Mouse (Mus musculus) 416B (cell line): Measurements from ENCODE around the gene Lhfpl4.
A peak's percentile ranks its signal among the peaks of the same experiment; 100 is the strongest.

Experiments used
- DNase-seq: peaks from one replicate; pipeline ENCODE4 v3.0.0; 2011; ENCODE audit warnings: low read depth

The Lhfpl4 gene

DNA sequence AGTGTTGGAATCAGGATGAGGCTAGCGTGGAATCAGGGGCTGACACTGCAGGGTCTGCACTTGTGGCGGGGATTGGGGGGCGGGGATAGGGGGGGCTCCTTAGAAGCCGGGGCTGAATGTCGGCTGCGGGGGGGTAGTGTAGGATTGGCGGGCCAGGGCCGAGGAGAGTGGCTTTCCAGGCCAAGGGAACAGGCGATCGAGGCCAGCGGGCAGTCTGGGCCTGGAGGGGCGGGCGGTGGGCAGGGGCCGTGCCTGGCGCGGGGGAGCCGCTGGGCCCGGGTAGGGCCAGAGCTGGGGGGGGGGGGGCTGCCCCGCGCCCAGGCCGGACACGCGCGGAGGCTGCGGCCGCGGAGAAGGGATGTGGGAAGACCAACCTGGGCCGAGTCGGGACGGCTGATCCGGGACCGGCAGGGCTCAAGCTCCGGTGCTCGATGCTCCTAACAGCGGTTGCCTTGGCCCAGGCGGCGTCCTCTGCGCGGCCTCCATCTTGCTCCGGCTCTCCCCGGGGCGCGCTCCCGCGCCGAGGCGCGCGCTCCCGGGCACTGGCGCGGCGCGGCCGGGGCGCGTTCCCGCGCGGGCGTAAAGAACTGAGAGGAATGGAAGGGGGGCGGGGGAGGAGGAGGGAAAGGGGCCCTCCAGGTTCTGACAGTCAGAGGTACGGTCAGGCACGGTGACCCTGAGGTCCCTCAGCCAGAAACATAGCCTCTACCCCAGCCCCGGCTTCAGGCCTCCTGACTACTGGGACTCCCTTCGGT lies at the start of gene Lhfpl4:
Gene Lhfpl4, minus strand, starts transcription at position 544 of the 755 bp plus-strand sequence.
- DNase-seq: no peak

GRCm38 (mm10) chr6:113242753-113243152 lies 47.6 kb upstream of the Lhfpl4 start:
- peak; percentile 69 for DNase-seq

GRCm38 (mm10) chr6:113238442-113238841 lies 43.3 kb upstream of the Lhfpl4 start:
- peak; percentile 67 for DNase-seq

DNA sequence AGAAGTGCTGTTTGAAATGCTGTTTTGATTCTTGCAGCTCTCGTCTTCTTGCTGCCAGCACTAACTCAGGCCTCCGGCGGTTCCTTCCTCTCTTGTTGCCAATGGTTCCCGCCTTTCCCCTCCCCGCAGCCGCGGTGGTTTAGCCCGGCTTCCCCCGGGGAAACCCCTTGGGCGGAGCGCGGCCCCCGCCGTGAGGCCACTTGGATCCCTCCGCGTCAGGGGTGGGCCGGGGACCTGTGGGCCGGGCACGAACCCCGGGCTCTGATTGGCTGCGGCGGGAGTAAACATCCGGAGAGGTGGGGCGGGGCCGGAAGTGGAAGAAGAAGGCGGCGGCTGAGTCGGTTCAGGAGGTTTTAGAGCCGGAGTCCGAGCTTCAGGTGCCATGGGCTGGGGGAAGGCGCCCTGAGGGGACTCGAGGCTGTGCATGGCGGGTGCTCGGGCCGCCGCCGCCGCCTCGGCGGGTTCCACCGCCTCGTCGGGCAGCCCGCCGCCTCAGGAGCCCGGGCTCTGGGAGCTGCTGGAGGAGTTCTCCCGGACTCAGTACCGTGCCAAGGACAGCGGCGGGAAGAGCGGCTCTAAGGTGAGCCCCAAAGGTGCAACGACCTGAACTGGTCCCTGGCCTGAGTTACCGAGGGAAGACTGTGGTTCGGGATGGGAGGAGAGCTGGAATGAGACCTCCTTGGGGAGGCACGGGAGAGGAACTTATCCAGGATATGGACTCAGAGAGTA lies 42.5 kb upstream of the Lhfpl4 start, which contains the start of gene Mtmr14:
Gene Mtmr14, plus strand, starts transcription at position 302 of the 729 bp plus-strand sequence.
- DNase-seq: peak; percentile 98

DNA sequence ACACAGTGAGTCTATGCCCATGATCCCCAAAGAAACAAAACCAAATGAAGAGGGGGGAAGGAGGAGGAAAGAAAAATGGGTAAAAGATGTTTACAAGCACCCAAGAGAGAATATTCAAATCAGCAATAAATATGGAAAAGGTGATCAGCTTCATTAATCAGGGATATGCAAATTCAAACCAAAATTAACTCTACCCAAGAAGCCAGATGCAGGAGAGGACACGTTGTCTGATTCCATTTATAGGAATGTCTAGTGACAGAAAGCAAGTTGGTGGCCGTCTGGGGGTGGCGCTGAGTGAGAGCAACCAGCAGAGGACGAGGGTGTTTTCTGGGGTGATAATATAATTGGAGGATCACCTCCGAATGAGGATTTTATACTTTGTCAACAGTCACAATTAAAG lies 40.0 kb upstream of the Lhfpl4 start:
- no peak for DNase-seq

- DNase-seq: no peak
Measured at GRCm38 (mm10) chr6:113226705-113227104, 31.5 kb upstream of the Lhfpl4 start.

GRCm38 (mm10) chr6:113225798-113226197 lies 30.6 kb upstream of the Lhfpl4 start:
- no peak for DNase-seq

DNA sequence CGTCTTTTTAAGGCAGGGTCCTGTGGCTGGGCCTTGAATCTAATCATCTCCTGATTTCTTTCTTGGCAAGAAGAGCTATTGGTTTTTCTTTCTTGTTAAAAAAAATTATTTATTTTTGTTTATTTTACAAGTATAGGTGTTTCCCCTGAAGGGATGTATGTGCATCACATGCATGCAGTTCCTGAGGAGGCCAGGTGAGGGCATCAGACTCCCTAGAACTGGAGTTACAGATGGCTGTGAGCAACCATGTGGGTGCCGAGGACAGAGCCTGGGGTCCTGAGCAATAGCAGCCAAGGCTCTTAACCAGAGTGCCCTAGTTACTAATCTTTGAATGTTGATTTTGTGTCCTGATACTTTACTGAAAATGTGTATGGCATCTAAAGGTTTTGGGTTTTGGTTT lies 21.1 kb upstream of the Lhfpl4 start:
- no peak for DNase-seq

DNA sequence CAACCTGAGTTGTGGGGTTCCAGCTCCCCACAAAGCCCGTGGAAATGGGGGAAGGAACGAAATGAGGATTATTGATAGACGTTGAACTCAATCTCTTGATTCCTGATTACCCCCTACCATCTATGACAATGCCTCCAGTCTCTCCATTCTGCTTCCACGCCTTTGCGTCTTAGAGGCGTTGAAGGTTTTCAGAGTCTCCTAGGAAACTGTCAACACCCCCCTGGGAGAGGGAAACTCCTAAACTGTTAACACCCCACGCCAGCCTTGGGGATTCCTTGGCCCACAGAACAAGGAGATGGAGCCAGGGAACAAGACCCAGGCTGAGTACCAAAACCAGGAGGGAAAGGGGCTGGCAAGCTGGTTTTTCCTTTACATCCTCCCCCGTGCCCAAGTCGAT lies 410 bp upstream of the Lhfpl4 start:
- DNase-seq: no peak

GRCm38 (mm10) chr6:113194517-113194840 lies 705 bp downstream of the Lhfpl4 start:
- DNase-seq: no peak

- no peak for DNase-seq
Measured at GRCm38 (mm10) chr6:113193765-113194460, 1.3 kb downstream of the Lhfpl4 start.

- DNase-seq: no peak
Measured at GRCm38 (mm10) chr6:113184866-113185525, 10.2 kb downstream of the Lhfpl4 start.

DNA sequence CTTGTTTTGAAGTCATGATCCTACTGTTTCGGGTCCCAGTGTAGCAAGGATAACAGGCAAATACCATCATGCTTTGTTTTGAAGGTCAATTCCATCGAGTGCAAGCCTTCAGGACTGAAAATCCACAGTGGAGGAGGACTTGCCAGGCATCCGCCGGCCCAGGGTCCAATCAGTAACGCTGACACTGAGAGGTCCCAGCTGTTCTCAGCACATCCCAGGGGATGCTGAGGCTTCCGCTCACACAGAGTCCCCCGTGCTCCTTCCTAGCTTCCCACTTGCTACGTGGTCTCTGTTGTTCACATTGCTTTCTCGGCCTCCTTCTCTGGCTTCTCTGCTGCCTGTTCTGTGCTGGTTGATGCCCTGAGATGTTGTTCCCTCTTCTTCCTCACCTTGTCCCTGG lies 11.0 kb downstream of the Lhfpl4 start:
- DNase-seq: no peak

DNA sequence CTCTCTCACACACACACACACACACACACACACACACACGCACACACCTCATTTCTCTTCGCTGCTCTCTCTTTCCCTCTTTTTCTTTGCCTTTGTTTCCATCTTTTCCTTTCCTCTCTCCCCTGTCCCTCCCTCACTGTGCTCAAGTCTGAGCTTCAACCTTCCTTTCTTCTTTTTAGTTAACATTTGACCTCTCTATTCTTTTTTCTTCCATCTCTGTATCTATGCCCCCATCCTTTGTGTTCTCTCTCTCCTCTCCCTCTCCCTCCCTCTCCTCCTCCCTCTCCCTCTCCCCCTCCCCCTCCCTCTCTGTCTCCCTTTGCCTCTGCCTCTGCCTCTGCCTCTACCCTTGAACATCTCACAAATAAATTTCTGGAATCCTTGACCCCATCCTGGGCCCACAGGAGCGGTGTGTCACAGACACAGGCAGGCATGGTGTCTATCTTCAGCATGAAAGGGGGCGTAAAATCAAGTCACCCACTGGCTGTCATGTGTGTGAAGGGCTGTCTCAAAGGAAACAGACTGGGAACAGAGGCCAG lies 15.9 kb downstream of the Lhfpl4 start:
- DNase-seq: no peak

DNA sequence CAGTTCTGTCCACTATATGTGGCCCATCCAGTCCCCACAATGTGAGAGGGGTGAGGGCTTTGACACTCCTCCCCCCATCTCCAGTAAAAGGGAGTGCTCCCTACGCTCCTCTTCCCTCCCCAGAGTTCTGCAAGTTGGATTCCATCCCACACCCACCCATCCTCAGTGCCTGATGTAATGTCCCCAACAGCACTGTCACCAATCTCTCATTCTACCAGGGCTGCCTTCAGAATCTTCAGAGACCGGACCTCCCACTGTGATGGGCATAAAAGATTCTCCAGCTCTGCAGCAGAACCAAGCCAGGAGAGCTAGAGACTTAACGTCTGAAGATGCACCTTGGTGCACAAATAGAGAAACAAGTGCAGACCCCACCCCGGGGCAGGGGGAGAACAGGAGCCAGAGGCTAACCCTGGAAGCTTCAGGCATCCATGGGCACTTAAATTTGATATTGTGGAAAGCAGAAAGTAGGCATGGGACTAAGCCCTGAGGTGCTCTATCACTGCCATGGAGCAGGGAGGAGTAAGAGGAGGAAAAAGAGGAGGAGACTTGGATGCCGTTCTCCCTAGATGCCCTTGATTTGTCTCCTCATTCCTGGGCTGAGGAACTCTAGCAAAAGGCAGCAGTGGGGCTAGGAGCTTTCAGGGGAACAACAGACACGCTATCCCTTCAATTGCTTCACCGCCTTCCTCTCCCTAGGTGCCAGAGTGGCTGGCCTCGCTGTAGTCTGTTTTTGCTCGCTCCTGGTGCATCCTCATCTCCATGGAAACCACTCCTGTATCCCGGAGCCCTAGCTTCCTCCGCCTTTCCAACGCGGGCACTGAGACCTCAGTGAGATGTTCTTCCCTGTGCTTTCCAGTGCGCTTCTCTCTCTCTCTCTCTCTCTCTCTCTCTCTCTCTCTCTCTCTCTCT lies 16.6 kb downstream of the Lhfpl4 start:
- DNase-seq: no peak

GRCm38 (mm10) chr6:113176613-113177012 lies 18.6 kb downstream of the Lhfpl4 start:
- no peak for DNase-seq

DNA sequence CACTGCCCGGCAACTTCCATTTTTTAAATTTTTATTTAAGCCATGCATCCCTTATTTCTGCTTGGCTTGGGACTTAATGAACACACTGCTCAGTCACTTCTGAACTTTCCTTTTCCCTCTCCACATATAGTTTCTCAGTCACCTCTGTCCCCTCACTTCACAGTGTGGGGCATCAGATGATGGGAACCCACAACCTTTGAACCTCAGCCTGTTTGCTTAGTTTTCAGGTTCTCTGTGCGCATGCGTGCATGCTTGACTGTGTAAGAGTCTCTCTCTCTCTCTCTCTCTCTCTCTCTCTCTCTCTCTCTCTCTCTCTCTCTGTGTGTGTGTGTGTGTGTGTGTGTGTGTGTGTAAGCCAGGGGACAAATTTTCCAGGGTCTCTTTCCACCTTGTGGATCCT lies 19.7 kb downstream of the Lhfpl4 start:
- no peak for DNase-seq

DNA sequence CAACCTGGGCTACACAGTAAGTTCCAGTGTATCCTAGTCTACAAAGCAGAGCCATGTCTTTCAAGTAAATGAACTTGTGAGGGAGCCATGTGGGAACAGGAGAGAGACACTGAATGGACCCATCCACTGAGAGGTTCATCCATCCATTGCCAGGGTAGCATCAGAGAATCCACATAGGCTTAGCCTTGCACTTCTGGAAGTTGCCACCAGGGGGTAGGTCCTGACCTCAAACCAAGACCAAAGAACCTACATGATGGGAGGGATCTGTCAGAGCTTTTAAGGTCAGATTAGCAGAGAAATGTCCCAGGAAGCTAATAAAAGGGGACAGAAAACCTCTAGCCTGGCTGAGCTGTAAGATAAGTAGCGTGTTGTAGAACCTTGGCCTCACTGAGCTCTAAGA lies 22.6 kb downstream of the Lhfpl4 start:
- DNase-seq: peak; percentile 81

DNA sequence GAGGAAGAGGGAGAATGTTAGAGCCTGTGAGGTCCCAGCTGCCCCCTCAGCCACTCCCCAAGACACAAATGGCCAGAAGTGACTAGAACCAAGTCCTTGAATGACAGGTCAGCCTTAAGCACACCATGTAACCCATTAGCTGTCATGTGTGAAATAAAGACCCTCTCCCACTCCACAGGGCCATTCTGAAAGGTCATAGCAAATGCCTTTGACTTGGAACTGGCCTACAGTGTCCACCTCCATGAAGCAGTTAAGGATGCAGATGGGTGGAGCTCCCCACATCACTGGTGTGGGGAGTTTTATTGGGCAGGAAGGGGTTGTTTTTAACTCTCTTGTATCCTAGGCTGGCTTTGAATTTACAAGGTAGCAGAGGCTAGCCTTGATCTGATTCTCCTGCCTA lies 23.2 kb downstream of the Lhfpl4 start:
- no peak for DNase-seq

DNA sequence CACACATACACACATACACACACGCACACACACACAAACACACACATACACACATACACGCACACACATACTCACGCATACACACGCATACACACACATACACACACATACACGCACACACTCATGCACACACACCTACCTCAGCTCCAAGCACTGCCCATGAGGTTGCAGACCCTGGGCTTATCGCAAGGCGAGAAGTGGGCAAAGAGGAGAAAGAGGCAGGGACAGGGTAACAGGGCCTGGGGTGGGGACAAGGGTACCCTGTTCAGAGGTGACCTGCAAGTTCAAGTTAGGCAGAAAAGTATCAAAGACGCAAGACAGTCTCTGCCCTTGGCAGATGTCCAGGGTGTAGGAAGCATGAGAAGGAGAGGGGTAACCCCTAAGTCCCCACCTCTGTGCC lies 24.5 kb downstream of the Lhfpl4 start:
- no peak for DNase-seq

GRCm38 (mm10) chr6:113169852-113170251 lies 25.3 kb downstream of the Lhfpl4 start:
- no peak for DNase-seq
